Mouse (Mus musculus) lung, postnatal 0 days (tissue): ENCODE data around the gene Sin3b.

ENCODE experiments used
- CTCF ChIP-seq: IDR thresholded peaks from 2 replicates; pipeline ENCODE4 v1.5.1; 2016; ENCODE audit warnings: antibody characterized with exemption, mild to moderate bottlenecking
- EP300 ChIP-seq: IDR thresholded peaks from 2 replicates; pipeline ENCODE4 v1.6.1; 2016; ENCODE audit warnings: antibody characterized with exemption, mild to moderate bottlenecking, control low read depth

DNA sequence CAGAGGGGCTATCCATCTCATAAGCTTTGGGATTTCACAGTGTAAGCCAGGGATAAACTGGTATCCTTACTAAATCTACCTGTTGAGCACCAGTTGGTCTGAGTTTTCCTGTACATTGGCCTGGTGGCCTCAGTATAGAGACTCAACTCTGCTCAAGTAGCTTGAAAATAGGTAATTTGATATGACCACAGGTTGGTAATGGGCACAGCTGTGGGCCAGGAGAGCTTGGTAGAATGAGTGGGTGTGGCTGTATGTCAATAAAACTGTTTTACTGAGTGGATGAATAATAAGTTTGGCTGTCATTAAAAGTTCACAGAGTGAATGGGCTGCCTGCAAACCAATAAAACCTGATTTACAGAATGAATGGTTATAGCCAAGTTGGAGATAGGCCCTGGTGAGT, 13.8 kb downstream of the Sin3b start:
- TF ChIP-seq CTCF (no peak), EP300 (no peak)
